Mouse (Mus musculus): Measurements from ENCODE around the gene Olfr419. TPM values are rescaled to one million over a fixed set of nuclear protein-coding genes. Genes with fewer than 3 reads are reported as not detected.

Gene Olfr419
- polyA plus RNA-seq, 1 experiment from 2014 or later, result not detected

GRCm38 (mm10) chr1:174246080-174246479, 5.8 kb downstream of the Olfr419 start:
- Histone ChIP-seq H3K4me1 (replicated peaks; ENCODE audit: control insufficient read depth, insufficient read depth) (no peaks in the 10 kb centered on the region), H3K4me2 (replicated peaks; ENCODE audit: low read depth) (no peak overlapping the region), H3K9me3 (ENCODE audit: control insufficient read depth, low read length) (no peaks in the 10 kb centered on the region), H3K4me3 (ENCODE audit: low read depth, low read length) (no peak overlapping the region), H3K9ac (ENCODE audit: low read length) (no peak overlapping the region), H3K27me3 (ENCODE audit: control insufficient read depth, insufficient read depth, low read length) (no peaks in the 10 kb centered on the region), H3K36me3 (ENCODE audit: control insufficient read depth, insufficient read depth, low read length) (no peaks in the 10 kb centered on the region), H3K27ac (replicated peaks) (no peak overlapping the region)
- DNase-seq (ENCODE audit: low spot score) (no peak), ATAC-seq (ENCODE audit: low FRiP score, low TSS enrichment) (no peak)
- 77% methylated on average over 1 of the region's 1 CpGs for WGBS
- TF ChIP-seq EP300 (optimal IDR thresholded peaks at IDR 0.05), result no peak
- TF ChIP-seq CTCF (IDR thresholded peaks at IDR 0.05; ENCODE audit: low read depth), result no peak

GRCm38 (mm10) chr1:174244621-174245020, 7.2 kb downstream of the Olfr419 start:
- no peak overlapping the region for H3K27ac ChIP-seq (replicated peaks)
- ATAC-seq (ENCODE audit: low FRiP score, low TSS enrichment), result no peak
- TF ChIP-seq EP300 (optimal IDR thresholded peaks at IDR 0.05) (no peak), CTCF (IDR thresholded peaks at IDR 0.05; ENCODE audit: low read depth) (no peak)

DNA sequence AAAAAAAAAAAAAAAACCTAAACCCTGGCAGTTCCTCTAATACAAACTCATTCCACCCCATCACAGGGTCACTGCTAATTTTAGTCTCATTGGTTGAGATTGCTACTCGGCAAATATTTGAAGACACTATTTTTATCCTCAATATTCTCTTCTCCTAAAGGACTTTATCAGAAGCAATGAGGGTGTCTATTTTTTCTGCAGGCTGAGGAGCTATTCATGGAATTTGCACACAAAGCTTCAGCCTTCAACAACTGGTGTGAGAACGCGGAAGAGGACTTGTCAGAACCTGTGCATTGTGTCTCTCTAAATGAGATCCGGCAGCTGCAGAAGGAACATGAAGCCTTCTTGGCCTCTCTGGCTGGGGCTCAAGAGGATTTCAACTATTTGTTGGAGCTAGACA, 11.9 kb downstream of the Olfr419 start:
- no peaks in the 10 kb centered on the region for H3K4me1 ChIP-seq (replicated peaks; ENCODE audit: control insufficient read depth, insufficient read depth)
- no peak overlapping the region for H3K27ac ChIP-seq (replicated peaks)
- no peak for ATAC-seq (ENCODE audit: low FRiP score, low TSS enrichment)
- H3K9me3 ChIP-seq (ENCODE audit: control insufficient read depth, low read length), result no peaks in the 10 kb centered on the region
- H3K9ac ChIP-seq (ENCODE audit: low read length), result no peak overlapping the region
- no peak for DNase-seq (ENCODE audit: low spot score)
- TF ChIP-seq EP300 (optimal IDR thresholded peaks at IDR 0.05), result no peak
- no peak for TF ChIP-seq CTCF (IDR thresholded peaks at IDR 0.05; ENCODE audit: low read depth)
- H3K4me2 ChIP-seq (replicated peaks; ENCODE audit: low read depth), result no peak overlapping the region
- 74% methylated on average over 4 of the region's 4 CpGs for WGBS
- no peaks in the 10 kb centered on the region for H3K27me3 ChIP-seq (ENCODE audit: control insufficient read depth, insufficient read depth, low read length)
- no peaks in the 10 kb centered on the region for H3K36me3 ChIP-seq (ENCODE audit: control insufficient read depth, insufficient read depth, low read length)
- H3K4me3 ChIP-seq (ENCODE audit: low read depth, low read length), result no peak overlapping the region

More at GRCm38 (mm10) chr1:174244621-174245020, 7.2 kb downstream of the Olfr419 start:
- H3K4me3 ChIP-seq (ENCODE audit: low read depth, low read length), result no peak overlapping the region
- no peak for DNase-seq (ENCODE audit: low spot score)
- H3K9ac ChIP-seq (ENCODE audit: low read length), result no peak overlapping the region
- H3K9me3 ChIP-seq (ENCODE audit: control insufficient read depth, low read length), result no peaks in the 10 kb centered on the region
- no peaks in the 10 kb centered on the region for H3K27me3 ChIP-seq (ENCODE audit: control insufficient read depth, insufficient read depth, low read length)
- no peaks in the 10 kb centered on the region for H3K4me1 ChIP-seq (replicated peaks; ENCODE audit: control insufficient read depth, insufficient read depth)
- WGBS, result 67% methylated on average over 2 of the region's 2 CpGs
- H3K4me2 ChIP-seq (replicated peaks; ENCODE audit: low read depth), result no peak overlapping the region
- H3K36me3 ChIP-seq (ENCODE audit: control insufficient read depth, insufficient read depth, low read length), result no peaks in the 10 kb centered on the region

- WGBS, result 66% methylated on average over 7 of the region's 8 CpGs
- no peaks in the 10 kb centered on the region for H3K36me3 ChIP-seq (ENCODE audit: control insufficient read depth, insufficient read depth, low read length)
- DNase-seq (ENCODE audit: low spot score) (no peak), ATAC-seq (ENCODE audit: low FRiP score, low TSS enrichment) (no peak)
- no peak overlapping the region for H3K9ac ChIP-seq (ENCODE audit: low read length)
- H3K4me2 ChIP-seq (replicated peaks; ENCODE audit: low read depth), result no peak overlapping the region
- no peak for TF ChIP-seq CTCF (IDR thresholded peaks at IDR 0.05; ENCODE audit: low read depth)
- TF ChIP-seq EP300 (optimal IDR thresholded peaks at IDR 0.05), result no peak
- H3K4me1 ChIP-seq (replicated peaks; ENCODE audit: control insufficient read depth, insufficient read depth), result no peaks in the 10 kb centered on the region
- H3K27ac ChIP-seq (replicated peaks), result no peak overlapping the region
- H3K4me3 ChIP-seq (ENCODE audit: low read depth, low read length), result no peak overlapping the region
- no peaks in the 10 kb centered on the region for H3K27me3 ChIP-seq (ENCODE audit: control insufficient read depth, insufficient read depth, low read length)
- H3K9me3 ChIP-seq (ENCODE audit: control insufficient read depth, low read length), result no peaks in the 10 kb centered on the region
Measured at GRCm38 (mm10) chr1:174216528-174217204, 35.2 kb downstream of the Olfr419 start.

DNA sequence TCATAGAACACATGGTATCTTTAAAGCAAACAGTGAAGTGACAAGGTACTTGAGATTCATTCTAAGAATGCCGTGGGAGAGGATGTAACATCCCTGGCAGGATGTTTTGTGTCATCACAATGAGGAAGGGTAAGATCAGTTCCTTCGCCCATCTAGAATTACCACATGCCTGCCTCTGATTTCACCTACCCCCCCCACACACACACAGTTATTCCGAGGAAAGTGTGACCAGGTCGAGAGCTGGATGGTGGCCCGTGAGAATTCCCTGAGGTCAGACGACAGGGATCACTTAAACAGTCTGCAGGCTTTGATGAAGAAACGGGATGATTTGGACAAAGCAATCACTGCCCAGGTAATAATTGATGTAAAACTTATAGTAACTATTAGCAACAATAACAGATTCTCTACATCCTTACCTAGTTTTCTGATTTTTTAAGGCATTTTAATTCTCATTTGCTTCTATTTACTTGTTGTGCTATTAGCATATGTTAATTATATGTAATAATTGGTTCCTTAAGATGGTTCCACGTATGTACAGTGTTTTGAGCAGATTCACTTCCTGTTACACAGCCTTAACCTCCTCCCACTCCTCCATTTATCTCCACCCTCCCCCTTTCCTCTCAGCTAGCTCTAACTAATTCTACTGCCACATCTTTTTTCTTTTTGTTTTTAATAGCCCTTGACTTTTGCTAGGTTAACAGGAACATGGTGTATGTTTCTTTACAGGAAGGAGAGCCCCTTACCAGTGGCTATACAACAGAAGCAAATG, 36.4 kb downstream of the Olfr419 start:
- no peaks in the 10 kb centered on the region for H3K9me3 ChIP-seq (ENCODE audit: control insufficient read depth, low read length)
- no peak overlapping the region for H3K4me2 ChIP-seq (replicated peaks; ENCODE audit: low read depth)
- no peaks in the 10 kb centered on the region for H3K36me3 ChIP-seq (ENCODE audit: control insufficient read depth, insufficient read depth, low read length)
- no peak overlapping the region for H3K9ac ChIP-seq (ENCODE audit: low read length)
- ATAC-seq (ENCODE audit: low FRiP score, low TSS enrichment), result no peak
- no peak overlapping the region for H3K4me3 ChIP-seq (ENCODE audit: low read depth, low read length)
- TF ChIP-seq CTCF (IDR thresholded peaks at IDR 0.05; ENCODE audit: low read depth) (no peak), EP300 (optimal IDR thresholded peaks at IDR 0.05) (no peak)
- no peaks in the 10 kb centered on the region for H3K27me3 ChIP-seq (ENCODE audit: control insufficient read depth, insufficient read depth, low read length)
- DNase-seq (ENCODE audit: low spot score), result no peak
- WGBS, result 69% methylated on average over 8 of the region's 8 CpGs
- no peak overlapping the region for H3K27ac ChIP-seq (replicated peaks)
- no peaks in the 10 kb centered on the region for H3K4me1 ChIP-seq (replicated peaks; ENCODE audit: control insufficient read depth, insufficient read depth)

DNA sequence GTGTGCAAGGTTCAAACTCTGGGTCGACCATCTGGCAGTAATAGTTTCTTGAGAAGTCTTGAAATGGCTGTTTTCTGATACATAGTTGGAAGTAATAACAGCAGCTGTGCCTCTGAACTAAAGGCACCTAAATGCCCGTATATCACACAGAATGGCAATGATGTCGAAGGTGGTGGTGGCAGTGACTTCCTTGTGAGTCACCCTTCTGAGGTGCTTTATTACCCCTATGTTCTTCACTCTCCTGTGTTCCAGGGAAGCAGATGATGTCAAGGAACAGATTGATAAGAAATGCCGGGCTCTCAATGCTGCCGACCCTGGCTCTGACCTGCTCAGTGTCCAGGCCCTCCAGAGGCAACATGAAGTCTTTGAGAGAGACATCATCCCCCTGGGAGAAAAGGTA, 39.6 kb downstream of the Olfr419 start:
- no peak for ATAC-seq (ENCODE audit: low FRiP score, low TSS enrichment)

More for the DNA sequence above, 39.6 kb downstream of the Olfr419 start:
- Histone ChIP-seq H3K9me3 (ENCODE audit: control insufficient read depth, low read length) (no peaks in the 10 kb centered on the region), H3K4me2 (replicated peaks; ENCODE audit: low read depth) (no peak overlapping the region), H3K27ac (replicated peaks) (no peak overlapping the region), H3K27me3 (ENCODE audit: control insufficient read depth, insufficient read depth, low read length) (no peaks in the 10 kb centered on the region), H3K9ac (ENCODE audit: low read length) (no peak overlapping the region), H3K4me3 (ENCODE audit: low read depth, low read length) (no peak overlapping the region), H3K4me1 (replicated peaks; ENCODE audit: control insufficient read depth, insufficient read depth) (no peaks in the 10 kb centered on the region), H3K36me3 (ENCODE audit: control insufficient read depth, insufficient read depth, low read length) (no peaks in the 10 kb centered on the region)
- no peak for TF ChIP-seq EP300 (optimal IDR thresholded peaks at IDR 0.05)
- TF ChIP-seq CTCF (IDR thresholded peaks at IDR 0.05; ENCODE audit: low read depth), result no peak
- WGBS, result 75% methylated on average over 5 of the region's 5 CpGs
- DNase-seq (ENCODE audit: low spot score), result no peak

Measured in stomach, postnatal 0 days (tissue).